Mouse (Mus musculus) retina, adult 2 months (tissue): ENCODE data around the gene Dennd4a.

Source experiments
- DNase-seq: peaks from one replicate; pipeline ENCODE4 v3.0.0-alpha.2; 2012; ENCODE audit warnings: low read depth, low spot score

Dennd4a gene

DNA sequence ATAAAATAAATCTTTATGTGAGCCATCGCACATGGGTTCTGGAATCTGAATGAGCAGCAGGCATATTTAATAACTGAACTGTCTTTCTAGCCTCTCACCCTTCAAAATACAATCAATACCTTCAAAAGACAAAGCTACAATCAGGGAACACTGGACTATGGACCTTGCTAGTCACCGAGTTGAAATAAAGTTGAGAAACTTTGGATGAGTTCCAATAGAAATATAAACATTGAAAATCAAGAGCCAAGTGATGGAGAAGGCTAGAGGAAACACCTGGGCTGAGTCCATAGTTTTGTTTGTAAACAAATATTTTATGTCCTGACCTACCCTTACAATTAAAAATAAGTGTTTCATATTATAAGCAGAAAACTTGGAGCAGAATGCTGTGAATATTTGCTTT, 102.8 kb downstream of the Dennd4a start:
- no peak for DNase-seq

DNA sequence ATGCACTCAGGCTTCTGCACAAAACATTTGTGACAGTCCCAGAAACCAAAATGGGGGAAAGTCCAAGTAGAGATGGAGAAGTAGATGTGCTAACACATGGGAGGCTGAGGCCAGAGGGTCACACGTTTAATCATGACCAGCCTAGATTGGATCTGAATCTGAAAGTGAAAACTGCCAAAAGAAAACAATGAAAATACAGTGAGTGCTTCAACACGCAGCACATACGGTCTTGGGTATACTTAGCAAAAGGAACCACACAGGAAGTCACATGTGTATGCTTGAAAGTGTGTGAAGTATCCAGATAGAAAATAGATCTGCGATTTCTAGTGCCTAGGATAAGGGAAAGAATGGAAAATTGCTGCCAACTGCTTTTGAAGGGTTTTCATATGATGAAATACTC, 103.5 kb downstream of the Dennd4a start:
- DNase-seq, result no peak

DNA sequence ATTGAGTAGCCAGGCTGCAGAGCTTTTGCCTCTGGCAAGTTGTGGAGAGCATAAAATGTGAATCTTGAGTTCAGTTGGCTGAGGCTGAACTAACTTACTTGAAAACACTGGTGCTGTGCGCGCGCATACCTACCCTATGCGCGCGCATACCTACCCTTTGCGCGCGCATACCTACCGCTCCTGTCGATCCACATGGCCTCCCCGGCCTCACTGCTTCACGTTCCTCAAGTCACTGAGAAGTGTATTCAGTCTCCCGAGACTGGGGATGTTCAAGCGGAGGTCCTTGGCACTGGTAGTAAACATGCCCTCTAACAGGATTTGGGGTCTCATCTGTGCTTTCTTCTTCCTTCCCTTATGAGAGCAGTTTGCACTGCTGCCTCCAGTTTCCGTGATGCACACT, 107.4 kb downstream of the Dennd4a start:
- DNase-seq, result no peak

GRCm38 (mm10) chr9:64925771-64926170, 114.6 kb downstream of the Dennd4a start:
- no peak for DNase-seq

DNA sequence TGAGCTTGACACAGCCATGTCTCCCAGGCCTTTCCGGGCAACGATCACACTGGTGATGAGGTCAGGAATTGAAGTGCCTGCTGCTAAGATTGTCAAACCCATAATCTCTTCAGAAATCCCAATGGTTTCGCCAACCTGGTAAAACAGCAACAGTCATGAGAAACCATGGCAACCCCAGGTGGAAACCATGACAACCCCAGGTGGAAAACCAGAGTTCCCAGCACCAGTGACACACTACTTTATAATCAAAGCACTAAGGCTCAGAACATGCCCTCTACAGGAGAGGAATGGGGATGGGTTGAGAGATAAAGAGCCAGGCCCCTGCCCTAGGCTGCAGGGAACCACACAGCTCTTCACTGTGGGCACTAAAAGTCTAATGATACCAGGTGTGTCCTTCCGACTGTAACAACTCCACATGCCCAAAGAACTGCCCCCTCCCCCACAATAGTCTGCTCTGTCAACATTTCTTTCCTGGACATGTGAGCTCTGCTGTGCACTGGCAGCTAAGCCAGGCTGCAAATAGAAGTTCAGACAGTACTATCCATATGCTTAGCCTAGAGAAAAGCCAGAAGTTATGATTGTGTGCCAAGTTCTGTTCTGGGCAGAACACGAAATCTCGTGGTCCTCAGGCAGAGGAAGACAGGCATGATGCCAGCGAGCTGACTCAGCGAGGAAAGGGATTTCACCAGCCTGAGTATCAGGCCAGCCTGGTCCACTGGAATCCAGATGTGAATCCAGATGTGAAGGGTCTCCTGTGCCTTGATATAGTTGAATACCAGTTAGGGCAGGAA, 115.3 kb downstream of the Dennd4a start:
- DNase-seq, result no peak

- no peak for DNase-seq
These were observed 119.1 kb downstream of the Dennd4a start for GRCm38 (mm10) chr9:64930256-64930655.

GRCm38 (mm10) chr9:64931751-64932610, 120.8 kb downstream of the Dennd4a start:
- no peak for DNase-seq

DNA sequence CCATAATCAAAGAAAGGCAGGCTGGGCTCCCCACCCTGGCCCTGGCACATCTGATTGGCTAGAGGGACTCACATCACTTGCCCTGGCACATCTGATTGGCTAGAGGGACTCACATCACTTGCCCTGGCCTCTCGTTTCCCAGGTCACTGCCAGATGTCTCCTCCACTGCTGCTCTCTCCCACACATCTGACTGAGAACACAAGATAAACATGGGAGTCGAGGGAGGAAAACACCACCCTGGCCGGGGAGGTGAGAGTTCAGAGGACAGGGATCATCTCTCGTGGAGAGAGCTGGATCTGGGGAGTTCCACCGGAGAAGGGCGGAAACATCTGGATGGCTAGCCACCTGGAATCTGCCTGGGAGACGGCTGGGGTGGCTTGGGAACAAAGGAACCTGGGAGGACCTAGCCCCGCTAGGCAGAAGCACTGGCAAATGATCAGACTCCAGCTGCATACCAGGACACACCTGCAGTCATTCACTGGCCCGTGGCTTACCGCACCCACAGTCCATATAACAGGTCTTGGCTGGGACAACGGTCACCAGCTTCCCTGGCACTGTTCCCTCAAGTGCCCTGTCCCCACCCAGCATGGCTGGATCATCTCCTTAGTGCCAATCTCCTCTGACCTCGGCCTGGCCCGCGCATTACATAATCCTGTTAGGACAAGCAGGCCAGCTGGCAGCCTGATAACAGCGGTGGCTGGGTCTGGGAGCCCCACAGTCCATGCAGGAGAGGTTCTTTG, 123.0 kb downstream of the Dennd4a start:
- peak; percentile 86 for DNase-seq

- DNase-seq, result no peak
These were observed 125.4 kb downstream of the Dennd4a start for GRCm38 (mm10) chr9:64936508-64936907.

- no peak for DNase-seq
These were observed 126.4 kb downstream of the Dennd4a start for GRCm38 (mm10) chr9:64937491-64937890.

GRCm38 (mm10) chr9:64938535-64938934, 127.4 kb downstream of the Dennd4a start:
- DNase-seq, result no peak

GRCm38 (mm10) chr9:64939281-64939680, 128.1 kb downstream of the Dennd4a start:
- DNase-seq, result no peak

GRCm38 (mm10) chr9:64939790-64940189, 128.7 kb downstream of the Dennd4a start:
- DNase-seq, result no peak

- no peak for DNase-seq
These were observed 129.7 kb downstream of the Dennd4a start for GRCm38 (mm10) chr9:64940731-64941346.

DNA sequence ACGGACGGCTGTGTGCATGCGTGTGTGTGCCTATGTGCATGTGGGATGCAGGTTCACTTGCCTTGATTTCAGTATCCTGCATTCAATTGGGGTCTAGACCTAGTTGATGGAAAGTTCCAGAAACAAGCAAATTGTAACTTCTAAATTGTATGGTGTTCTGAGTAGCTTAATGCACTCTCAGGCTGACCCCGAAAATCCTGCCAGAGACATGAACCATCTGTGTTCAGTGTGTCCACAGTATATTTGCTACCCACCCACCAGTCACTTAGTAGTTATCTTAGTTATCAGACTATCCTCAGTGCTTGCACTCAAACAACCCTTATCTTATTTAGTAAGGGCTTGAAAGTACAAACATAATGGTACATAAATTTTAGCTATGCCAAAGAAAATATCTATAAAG, 130.5 kb downstream of the Dennd4a start:
- no peak for DNase-seq

DNA sequence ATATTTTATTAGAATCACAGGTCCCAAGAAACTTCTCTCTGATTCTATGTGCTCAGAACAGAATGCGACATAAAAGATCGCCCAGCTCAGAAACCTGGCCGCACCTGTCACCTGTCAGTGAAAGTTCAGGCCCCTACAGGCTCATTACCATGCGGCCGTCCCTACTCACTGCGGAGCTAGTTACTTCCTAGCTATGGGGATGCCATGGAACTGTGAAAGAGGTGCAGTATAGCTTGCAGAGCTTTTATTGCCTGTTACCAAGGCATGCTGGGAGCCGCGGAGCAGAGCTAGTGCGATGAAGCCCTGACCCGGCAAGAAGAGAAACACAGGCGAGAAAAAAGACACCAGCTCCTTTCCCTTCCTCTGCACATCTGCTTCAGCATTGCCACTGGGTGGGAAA, 132.9 kb downstream of the Dennd4a start:
- no peak for DNase-seq

- no peak for DNase-seq
These were observed 136.4 kb downstream of the Dennd4a start for GRCm38 (mm10) chr9:64947483-64948095.

DNA sequence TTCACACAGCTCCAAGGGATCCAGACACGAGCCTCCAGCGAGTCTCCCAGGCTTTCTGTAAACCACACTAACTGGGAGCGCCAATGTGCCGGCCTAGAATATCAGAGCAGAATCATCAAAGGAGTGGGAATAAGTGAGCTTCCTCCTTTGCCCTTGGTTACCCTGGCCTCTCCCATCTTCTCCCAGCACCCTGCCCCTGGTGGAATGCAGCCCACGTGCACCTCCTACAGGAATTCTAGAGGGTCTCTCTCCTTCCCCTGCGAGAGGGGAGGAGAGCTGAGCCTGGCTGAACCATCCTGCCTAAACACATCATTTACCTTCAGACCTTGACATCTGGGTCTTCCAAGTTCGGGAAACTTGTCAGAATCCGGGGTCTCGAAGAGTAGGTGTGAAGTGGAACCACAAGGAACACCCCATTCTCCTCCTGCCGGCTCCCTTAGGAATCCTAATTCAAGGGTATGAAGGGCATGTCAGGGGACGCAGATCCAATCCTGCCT, 140.1 kb downstream of the Dennd4a start, which contains the start of gene Slc24a1:
TSS of gene Slc24a1 (minus strand) at position 447 of the 497 bp plus-strand sequence.
- no peak for DNase-seq

DNA sequence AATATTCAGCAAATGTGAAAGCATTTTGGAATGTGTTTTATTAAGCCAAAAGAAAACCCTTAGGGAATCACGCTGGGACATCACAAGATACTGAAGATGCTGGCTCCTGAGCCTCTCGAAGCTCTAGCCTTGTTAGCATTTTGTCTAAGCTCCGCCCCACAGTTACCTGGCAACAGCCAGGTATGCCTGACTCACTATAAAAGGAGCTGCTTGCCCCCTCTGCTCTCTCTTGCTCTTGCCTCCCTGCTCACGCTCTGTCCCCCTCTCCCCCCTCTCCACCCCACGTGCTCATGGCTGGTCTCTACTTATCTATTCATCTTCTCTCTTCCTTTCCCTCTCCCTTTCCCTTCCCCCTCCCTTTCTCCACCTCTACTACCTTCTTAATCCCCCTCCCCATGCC, 140.9 kb downstream of the Dennd4a start:
- no peak for DNase-seq

DNA sequence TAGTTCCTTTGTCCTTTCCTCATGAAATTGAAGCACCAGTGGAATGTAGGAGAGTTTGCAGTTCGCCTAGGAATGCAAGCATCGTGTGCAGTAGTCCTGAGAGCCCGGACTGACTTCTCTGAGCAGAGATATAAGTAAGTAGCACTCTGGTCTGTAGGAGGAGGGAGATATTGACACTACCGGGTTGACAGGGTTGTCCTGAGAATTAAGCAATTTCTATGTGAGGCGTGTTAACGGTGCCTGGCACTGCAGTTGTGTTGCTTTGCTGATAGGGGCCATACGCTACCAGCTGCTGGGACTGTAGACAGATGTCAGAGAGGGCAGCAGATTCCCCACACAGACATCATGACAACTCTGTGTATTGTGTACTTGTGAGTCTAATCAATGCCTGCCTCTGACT, 142.1 kb downstream of the Dennd4a start:
- no peak for DNase-seq

- DNase-seq, result no peak
These were observed 145.2 kb downstream of the Dennd4a start for GRCm38 (mm10) chr9:64956337-64956736.
